In the genomic region with DNA sequence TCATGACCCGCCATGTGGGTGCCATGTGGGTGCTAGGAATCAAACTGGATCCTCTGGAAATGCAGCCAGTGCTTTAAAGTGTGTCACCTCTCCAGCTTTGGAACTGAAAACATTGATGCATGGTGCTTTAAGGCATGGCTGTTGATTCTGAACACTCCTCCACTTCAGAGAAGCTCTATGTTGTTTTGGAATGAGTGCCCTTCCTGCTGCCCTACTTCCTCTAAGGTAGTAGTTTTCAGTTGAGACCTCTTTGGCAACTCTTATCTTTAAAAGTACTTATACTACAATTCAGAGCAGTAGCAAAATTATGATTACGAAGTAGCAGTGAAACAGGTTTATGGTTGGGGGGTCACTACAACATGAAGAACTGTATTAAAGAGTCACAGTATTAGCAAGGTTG, we compare ENCODE assay signal across 20 mouse cellular contexts. TPM values are rescaled to one million over a fixed set of nuclear protein-coding genes. Genes with fewer than 3 reads are reported as not detected.
DNase-seq lines count a peak whose midpoint lies in the region; ATAC-seq and TF ChIP-seq lines count a peak whose summit lies in the region.
"Had no signal": no experiment of that assay in that cellular context is flagged by ENCODE, and none has a peak within 500 bp of the region (broad histone marks: within the 10 kb centered on the region; RNA-seq: fewer than 3 reads in every experiment).

No protein-coding gene starts in this region.

- no peaks in the 10 kb centered on the region for H3K27me3 ChIP-seq in kidney, postnatal 0 days (ENCODE audit: insufficient read depth, low read length)
- no peaks in the 10 kb centered on the region for H3K27me3 ChIP-seq in lung, postnatal 0 days (replicated peaks; ENCODE audit: insufficient read depth, low read length)
- H3K27me3 ChIP-seq in heart, adult 2 months (ENCODE audit: control insufficient read depth, insufficient read depth, low read length) = no peaks in the 10 kb centered on the region
- H3K27me3 ChIP-seq: CH12.LX; embryonic facial prominence, embryonic 13.5 days; forebrain, embryonic 12.5 days; limb, embryonic 13.5 days; megakaryocyte, embryonic 14.5 days; midbrain, embryonic 12.5 days had no signal

- DNase-seq in kidney, postnatal 0 days (ENCODE audit: low spot score) = no peak
- no peak for DNase-seq in kidney, adult 18-20 months
- peak; percentile 58 for DNase-seq in lung, postnatal 0 days (ENCODE audit: low spot score)
- DNase-seq in lung, postnatal 10 days = no peak
- DNase-seq in heart, adult 2 months = no peak
- DNase-seq: adrenal gland, adult 8-10 months; cerebellum, adult 8-10 months; cerebellum, postnatal 25 days; forebrain, postnatal 0 days; retina, postnatal 1 day; thymus, postnatal 4 days had no signal

- no peak for TF ChIP-seq POLR2A in embryonic fibroblast, embryonic 13.5 days (IDR thresholded peaks at IDR 0.05; ENCODE audit: low read depth, low read length)
- no peak for TF ChIP-seq POLR2A in heart, adult 2 months (IDR thresholded peaks at IDR 0.05; ENCODE audit: insufficient read depth, low read depth, low read length)

- H3K79me2 ChIP-seq in heart, adult 2 months (replicated peaks; ENCODE audit: control insufficient read depth, insufficient read depth, low read length) = no peaks in the 10 kb centered on the region

- H3K36me3 ChIP-seq in kidney, postnatal 0 days (ENCODE audit: insufficient read depth, low read length) = 0 out of 2 replicates have a peak, but pooled peaks cover 5% of the 10 kb centered on the region
- peaks cover 7% of the 10 kb centered on the region; the same call in 1 of the 2 replicates for H3K36me3 ChIP-seq in lung, postnatal 0 days (ENCODE audit: insufficient read depth, low read length)
- H3K36me3 ChIP-seq in heart, adult 2 months (ENCODE audit: control insufficient read depth, insufficient read depth, low read length) = no peaks in the 10 kb centered on the region; the same call in 1 of the 2 replicates
- H3K36me3 ChIP-seq: midbrain, embryonic 12.5 days had no signal

- intact Hi-C loops in heart, adult 2 months (cut with DNase I) = no loop called here

- H3K4me1 ChIP-seq in kidney, postnatal 0 days (replicated peaks; ENCODE audit: insufficient read depth, low read length) = peaks cover 16% of the 10 kb centered on the region; the same call in 1 of the 2 replicates
- H3K4me1 ChIP-seq in lung, postnatal 0 days (ENCODE audit: insufficient read depth, low read depth, low read length) = peaks cover 12% of the 10 kb centered on the region
- peaks cover 27% of the 10 kb centered on the region for H3K4me1 ChIP-seq in embryonic fibroblast, embryonic 13.5 days (ENCODE audit: control insufficient read depth, insufficient read depth, low read length)
- peaks cover 6% of the 10 kb centered on the region for H3K4me1 ChIP-seq in heart, adult 2 months (ENCODE audit: control insufficient read depth, insufficient read depth, low read length)
- H3K4me1 ChIP-seq: forebrain, embryonic 12.5 days; limb, embryonic 13.5 days; midbrain, embryonic 12.5 days had no signal

- WGBS in kidney, postnatal 0 days = 92% methylated on average over 2 of the region's 2 CpGs
- WGBS in lung, postnatal 0 days = 78% methylated on average over 2 of the region's 2 CpGs
- 96% methylated on average over 2 of the region's 2 CpGs for WGBS in heart, adult 2 months

- no peak overlapping the region for H3K4me3 ChIP-seq in kidney, postnatal 0 days (replicated peaks; ENCODE audit: low read depth, low read length)
- H3K4me3 ChIP-seq in lung, postnatal 0 days (ENCODE audit: low read depth, low read length) = no peak overlapping the region
- H3K4me3 ChIP-seq in embryonic fibroblast, embryonic 13.5 days (ENCODE audit: insufficient read depth, low read length) = no peak overlapping the region
- no peak overlapping the region for H3K4me3 ChIP-seq in heart, adult 2 months
- H3K4me3 ChIP-seq: embryonic facial prominence, embryonic 13.5 days; forebrain, embryonic 12.5 days; limb, embryonic 13.5 days; midbrain, embryonic 12.5 days; myocyte had no signal

- H3K4me2 ChIP-seq in kidney, postnatal 0 days (ENCODE audit: low read length) = no peak overlapping the region
- H3K4me2 ChIP-seq in lung, postnatal 0 days (replicated peaks; ENCODE audit: low read depth, low read length) = no peak overlapping the region
- H3K4me2 ChIP-seq: embryonic facial prominence, embryonic 13.5 days; forebrain, embryonic 12.5 days; limb, embryonic 13.5 days; liver, embryonic 11.5 days; midbrain, embryonic 12.5 days had no signal

- ATAC-seq in kidney, postnatal 0 days (replicated peaks; ENCODE audit: low FRiP score, low read depth) = no peak
- ATAC-seq in lung, postnatal 0 days = peak; percentile 45

- no peak for TF ChIP-seq EP300 in lung, postnatal 0 days (IDR thresholded peaks at IDR 0.05)
- TF ChIP-seq EP300 in heart, adult 2 months (IDR thresholded peaks at IDR 0.05; ENCODE audit: insufficient read depth, low read depth, low read length) = no peak

- no peak overlapping the region for H3K9ac ChIP-seq in kidney, postnatal 0 days (ENCODE audit: low read depth, low read length)
- H3K9ac ChIP-seq in lung, postnatal 0 days (replicated peaks; ENCODE audit: low read depth) = no peak overlapping the region
- H3K9ac ChIP-seq in heart, adult 2 months (ENCODE audit: low read depth, low read length) = no peak overlapping the region
- H3K9ac ChIP-seq: embryonic facial prominence, embryonic 13.5 days; forebrain, embryonic 12.5 days; forebrain, postnatal 0 days; limb, embryonic 13.5 days; midbrain, embryonic 12.5 days had no signal

- H3K27ac ChIP-seq in kidney, postnatal 0 days = peak overlapping the region; percentile 32; the same call in 1 of the 2 replicates
- peak overlapping the region; percentile 26; the same call in 1 of the 2 replicates for H3K27ac ChIP-seq in lung, postnatal 0 days (ENCODE audit: low read length)
- peak overlapping the region; percentile 46 for H3K27ac ChIP-seq in embryonic fibroblast, embryonic 13.5 days (ENCODE audit: insufficient read depth, low read length)
- H3K27ac ChIP-seq in heart, adult 2 months = no peak overlapping the region
- H3K27ac ChIP-seq: embryonic facial prominence, embryonic 13.5 days; forebrain, embryonic 12.5 days; limb, embryonic 13.5 days; midbrain, embryonic 12.5 days had no signal

- no peak for TF ChIP-seq CTCF in kidney, postnatal 0 days (IDR thresholded peaks at IDR 0.05; ENCODE audit: low read depth)
- no peak for TF ChIP-seq CTCF in lung, postnatal 0 days (IDR thresholded peaks at IDR 0.05)
- TF ChIP-seq CTCF in embryonic fibroblast, embryonic 13.5 days (IDR thresholded peaks at IDR 0.05; ENCODE audit: borderline replicate concordance, insufficient read depth, low read length) = no peak
- no peak for TF ChIP-seq CTCF in heart, adult 2 months (IDR thresholded peaks at IDR 0.05)

- H3K9me3 ChIP-seq in kidney, postnatal 0 days (replicated peaks; ENCODE audit: low read length) = no peaks in the 10 kb centered on the region
- H3K9me3 ChIP-seq in lung, postnatal 0 days (ENCODE audit: low read length) = no peaks in the 10 kb centered on the region
- H3K9me3 ChIP-seq: embryonic facial prominence, embryonic 13.5 days; forebrain, embryonic 12.5 days; limb, embryonic 13.5 days; megakaryocyte, embryonic 14.5 days; midbrain, embryonic 12.5 days had no signal

RNA-seq across cellular contexts. Expression of a gene that starts 18.6 kb away (rescaled TPM):
- polyA plus RNA-seq in kidney, postnatal 0 days (2015; fragmentation: Nextera tagmentation; extraction: Ambion mirVana) = 164 and 165 TPM in 2 replicates
- polyA plus RNA-seq in lung, postnatal 0 days (2015; fragmentation: Nextera tagmentation; extraction: Ambion mirVana) = 90.8 and 94.5 TPM in 2 replicates
- polyA plus RNA-seq in embryonic fibroblast, embryonic 13.5 days (2011; ENCODE audit: insufficient read length, low read depth, missing spikeins) = 219 and 315 TPM in 2 replicates
- 10 to 100 TPM; 32.9 to 38.5 TPM for total RNA-seq in heart, adult 2 months (2021)
- polyA plus RNA-seq in heart, adult 2 months (2012; rRNA removed) = 14.2 and 20.7 TPM in 2 replicates
